Mouse (Mus musculus) T-helper 2 cell (primary cell): ENCODE data around the gene Vps53.
"Not testable (repeated sequence)": the region's sequence is repeated elsewhere in the genome, so short reads cannot be mapped to it uniquely, and the experiment has no call there.

Experiments used
- in situ Hi-C: fragments of 300-600 bp; cut with MboI, MseI; formaldehyde crosslinking; loops from one replicate; pipeline ENCODE4 v1.15.1; 2025; ENCODE audit warnings: high pct_unique_total_duplicates

Gene Vps53

GRCm38 (mm10) chr11:76025080-76025583 lies 154.3 kb downstream of the Vps53 start:
- in situ Hi-C loops: no loop called here

- in situ Hi-C loops: no loop called here
Observed at GRCm38 (mm10) chr11:76020916-76021315, 158.5 kb downstream of the Vps53 start.

GRCm38 (mm10) chr11:76019879-76020278 lies 159.6 kb downstream of the Vps53 start:
- in situ Hi-C loops: no loop called here

GRCm38 (mm10) chr11:76015814-76016213 lies 163.6 kb downstream of the Vps53 start:
- in situ Hi-C loops: no loop called here

- in situ Hi-C loops: no loop called here
Observed at GRCm38 (mm10) chr11:76015251-76015650, 164.2 kb downstream of the Vps53 start.

GRCm38 (mm10) chr11:76010838-76011624 lies 168.4 kb downstream of the Vps53 start:
- in situ Hi-C loops: no loop called here

GRCm38 (mm10) chr11:76009101-76009500 lies 170.3 kb downstream of the Vps53 start:
- in situ Hi-C loops: no loop called here

- in situ Hi-C loops: no loop called here
Observed at GRCm38 (mm10) chr11:76008162-76008561, 171.3 kb downstream of the Vps53 start.

- in situ Hi-C loops: not testable (repeated sequence)
Observed at GRCm38 (mm10) chr11:76004276-76004675, 175.2 kb downstream of the Vps53 start.

- in situ Hi-C loops: no loop called here
Observed at GRCm38 (mm10) chr11:76001237-76001878, 178.1 kb downstream of the Vps53 start.

GRCm38 (mm10) chr11:76000701-76001100 lies 178.7 kb downstream of the Vps53 start:
- in situ Hi-C loops: no loop called here

- in situ Hi-C loops: no loop called here
Observed at GRCm38 (mm10) chr11:75999440-76000155, 179.8 kb downstream of the Vps53 start, which contains the start of gene 1700016K19Rik. Gene 1700016K19Rik (plus strand): TSS chr11:75999912.
